Mouse (Mus musculus) left cerebral cortex, adult 9 months (tissue): ENCODE measurements around the gene Iqschfp.
A peak's percentile ranks its signal among the peaks of the same experiment; 100 is the strongest.

Experiments used
- DNase-seq, 2 experiments: peaks; one replicate each; pipeline ENCODE4 v3.0.0; 2022; ENCODE audit warnings: low spot score in 2 of 2

The Iqschfp gene

DNA sequence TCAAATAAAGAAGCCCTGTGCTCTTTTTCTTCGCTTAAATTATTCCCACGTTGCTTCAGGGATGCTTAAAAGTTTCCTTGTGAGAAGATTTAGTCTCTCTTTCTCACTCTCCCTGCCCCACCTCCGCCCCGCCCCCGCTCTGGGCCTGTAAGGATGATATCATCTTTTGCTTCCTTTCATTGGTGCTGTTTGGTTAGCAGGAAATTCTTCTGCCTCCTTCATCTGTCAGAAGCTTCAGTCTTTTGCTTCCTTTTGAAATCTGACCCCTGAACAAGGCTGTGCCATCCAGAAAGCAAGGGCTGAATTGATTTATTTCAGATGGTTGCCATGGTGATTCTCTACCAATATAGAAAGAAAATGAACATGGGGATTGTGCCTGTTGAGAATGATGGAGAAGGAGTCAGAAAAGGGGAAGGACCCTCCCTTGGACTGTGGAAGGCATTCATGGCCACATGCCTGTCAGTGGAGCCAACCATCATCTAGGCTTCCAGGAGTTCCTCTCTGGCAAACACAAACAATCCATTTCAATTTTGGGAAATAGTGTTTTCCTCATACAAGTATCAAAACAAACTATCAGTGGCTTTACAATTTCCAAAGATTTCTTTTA lies 62.5 kb downstream of the Iqschfp start:
- peak in 1 of 2 experiments; percentile 71 for DNase-seq

DNA sequence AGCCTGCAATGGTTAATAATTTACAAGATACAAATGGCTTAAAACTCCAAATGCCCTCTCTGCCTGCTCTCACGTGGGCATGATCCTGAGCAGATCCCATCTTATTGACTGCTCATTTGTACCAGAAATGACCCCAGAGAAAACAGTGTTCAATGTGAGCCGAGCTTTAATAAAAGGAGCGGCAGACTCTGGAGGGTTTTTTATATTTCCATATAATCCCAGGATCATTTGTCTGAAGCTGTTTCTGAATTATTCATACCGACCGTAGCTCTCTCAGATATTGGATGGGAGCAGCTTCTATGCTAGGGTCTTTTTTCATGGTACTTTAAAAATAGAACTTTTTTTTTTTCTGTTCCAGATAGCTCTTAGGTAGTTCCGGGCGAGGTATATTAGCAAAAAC lies 67.6 kb downstream of the Iqschfp start:
- DNase-seq, result no peak

DNA sequence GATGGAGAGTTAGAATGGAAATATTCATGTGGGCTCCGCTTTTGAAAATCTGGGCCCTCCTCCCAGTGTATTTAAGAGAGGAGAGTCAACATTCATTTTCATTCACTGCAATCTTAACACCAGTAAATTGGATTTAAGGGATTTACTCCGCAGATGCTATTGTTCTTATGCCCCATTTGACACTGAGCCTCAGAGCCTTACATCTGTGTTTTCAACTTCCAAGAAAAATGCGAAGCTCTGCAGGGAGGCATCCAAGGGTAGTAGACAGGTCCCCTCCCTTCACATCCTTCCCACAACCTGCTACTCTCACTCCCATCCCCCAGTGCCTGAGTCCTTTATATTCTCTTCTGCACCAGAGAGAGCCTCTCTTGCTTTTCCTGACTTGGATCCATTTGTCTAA lies 68.1 kb downstream of the Iqschfp start:
- no peak for DNase-seq

DNA sequence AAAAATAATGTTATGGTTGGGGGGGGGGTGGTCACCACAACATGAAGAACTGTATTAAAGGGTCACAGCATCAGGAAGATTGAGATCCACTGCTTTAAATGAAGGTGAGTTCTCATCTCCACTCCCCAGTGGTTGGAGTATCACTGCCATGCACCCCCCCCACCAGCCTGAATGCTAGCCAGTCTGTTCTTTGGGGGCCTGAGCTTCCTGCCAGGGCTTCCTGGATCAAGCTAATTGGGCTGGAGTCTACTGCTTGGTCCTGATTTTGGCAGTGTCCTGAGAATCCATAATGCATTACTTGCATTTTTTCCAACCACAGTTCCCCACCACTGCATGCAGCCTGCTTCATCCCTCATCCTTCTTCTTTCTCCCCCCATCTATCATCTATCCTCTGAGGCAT lies 68.7 kb downstream of the Iqschfp start:
- DNase-seq, result no peak

DNA sequence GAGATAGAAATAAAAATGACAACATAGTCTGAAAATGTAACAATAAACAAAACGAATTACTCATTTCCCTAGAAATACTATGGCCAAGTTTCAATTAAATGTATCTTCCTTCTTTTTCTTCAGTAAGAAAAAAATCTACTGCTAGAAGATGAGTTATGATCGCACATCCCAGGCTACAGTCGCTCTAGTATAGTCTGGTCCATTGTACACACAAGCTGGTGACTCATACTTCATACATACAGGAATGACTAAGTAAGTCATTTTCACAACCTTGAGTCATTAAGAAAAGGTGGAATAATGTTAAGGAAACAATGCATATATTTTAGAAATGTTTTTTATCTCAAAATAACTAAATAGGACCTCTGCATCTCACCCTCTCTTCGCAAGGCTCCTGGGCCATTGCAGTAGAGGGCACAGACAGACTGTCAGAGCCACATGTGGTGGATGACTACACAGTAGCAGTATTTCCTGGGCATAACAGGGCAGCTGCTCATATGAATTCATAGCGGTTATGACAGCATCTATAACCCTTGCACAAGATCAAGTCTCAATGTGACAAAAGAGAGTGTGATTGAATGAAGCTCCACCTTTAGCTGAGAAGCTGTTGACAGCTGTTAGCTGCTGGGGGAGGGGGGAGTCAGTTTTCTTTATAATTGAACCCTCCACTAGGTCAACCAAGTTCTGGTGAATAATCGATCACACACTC lies 70.1 kb downstream of the Iqschfp start:
- DNase-seq, result no peak

DNA sequence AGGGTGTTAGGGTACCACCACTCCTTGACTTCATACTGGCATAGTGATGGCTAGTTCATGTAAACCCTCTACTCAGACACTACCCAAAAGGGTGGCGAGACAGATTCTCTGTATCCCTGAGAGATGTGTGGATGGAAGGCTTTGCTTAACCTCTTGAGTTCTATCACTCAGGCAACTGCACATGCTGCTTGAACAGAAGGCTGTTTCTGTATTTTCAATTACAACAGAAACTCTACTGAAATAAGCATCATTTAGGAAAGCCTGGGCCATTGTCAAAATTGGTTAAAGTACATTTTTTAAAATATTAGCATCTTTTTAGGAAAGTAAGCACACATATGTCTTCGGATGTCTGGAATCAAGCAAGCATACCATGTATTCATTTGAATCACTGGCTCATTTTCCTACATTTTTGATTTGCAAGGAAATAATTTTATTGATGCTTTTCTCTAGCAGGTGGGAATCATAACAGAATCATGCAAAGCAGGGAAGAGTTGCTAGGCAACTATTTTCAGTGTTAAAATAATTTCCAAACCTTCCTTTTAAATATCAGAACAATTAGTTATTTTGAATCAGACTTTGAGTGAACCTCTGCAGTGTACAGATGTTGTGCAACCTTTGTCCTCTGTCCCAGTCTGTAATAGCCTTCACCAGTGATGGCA lies 82.4 kb downstream of the Iqschfp start:
- DNase-seq, result no peak

DNA sequence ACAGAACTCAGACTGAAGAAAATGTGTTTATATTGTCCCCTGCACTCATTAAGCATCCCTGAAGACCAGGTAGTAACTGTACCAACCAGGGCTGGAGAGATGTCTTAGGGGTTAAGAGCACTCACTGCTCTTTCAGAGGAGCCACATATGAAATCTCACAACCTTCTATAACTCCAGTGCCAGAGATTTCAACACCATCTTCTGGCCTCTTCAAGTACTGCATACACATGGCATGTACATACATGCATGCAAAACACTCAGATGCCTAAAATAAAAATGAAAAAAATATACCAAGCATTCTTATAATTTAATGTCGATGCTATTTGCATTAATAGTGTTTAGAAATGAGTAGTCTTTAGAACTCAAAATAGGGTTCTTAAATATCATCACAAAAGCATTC lies 88.0 kb downstream of the Iqschfp start:
- no peak for DNase-seq

DNA sequence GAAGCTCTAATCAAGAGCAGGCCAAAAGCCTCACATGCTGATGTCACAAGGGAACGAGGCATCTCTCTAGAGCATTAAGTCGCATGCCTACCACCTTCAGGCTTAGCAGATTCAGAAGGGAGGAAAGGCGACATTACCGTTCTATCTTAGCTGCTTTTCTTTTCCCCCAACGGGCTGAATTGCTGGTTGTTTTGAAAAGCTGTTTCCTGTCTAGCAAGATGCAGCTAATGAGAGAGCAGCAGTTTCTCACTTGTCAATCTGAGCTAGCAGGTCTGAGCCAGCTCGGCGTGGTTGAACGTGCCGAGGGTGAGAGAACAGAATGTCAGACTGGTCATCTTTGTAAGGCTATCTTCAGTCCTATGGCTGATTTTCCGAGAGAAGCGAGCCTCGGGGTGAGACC lies 91.3 kb downstream of the Iqschfp start:
- no peak for DNase-seq

DNA sequence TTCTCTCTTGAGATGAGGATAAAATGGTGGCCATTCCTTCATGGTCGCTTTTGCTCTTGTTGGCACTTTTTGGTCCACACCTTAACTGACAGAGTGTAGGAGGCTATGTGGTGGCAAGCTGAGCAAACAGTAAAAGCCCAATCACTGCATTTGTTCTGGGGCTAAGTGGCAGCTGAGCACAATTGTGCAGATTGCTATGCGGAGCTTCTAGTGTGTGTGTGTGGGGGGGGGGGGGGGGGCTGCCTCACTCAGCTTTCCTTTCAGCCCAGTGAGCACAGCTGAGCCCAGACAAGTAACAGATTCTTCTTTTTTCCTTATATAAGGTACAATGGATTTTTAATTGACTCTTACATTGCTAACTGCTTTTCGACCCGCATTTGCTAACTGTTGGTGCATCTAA lies 110.4 kb downstream of the Iqschfp start:
- no peak for DNase-seq

DNA sequence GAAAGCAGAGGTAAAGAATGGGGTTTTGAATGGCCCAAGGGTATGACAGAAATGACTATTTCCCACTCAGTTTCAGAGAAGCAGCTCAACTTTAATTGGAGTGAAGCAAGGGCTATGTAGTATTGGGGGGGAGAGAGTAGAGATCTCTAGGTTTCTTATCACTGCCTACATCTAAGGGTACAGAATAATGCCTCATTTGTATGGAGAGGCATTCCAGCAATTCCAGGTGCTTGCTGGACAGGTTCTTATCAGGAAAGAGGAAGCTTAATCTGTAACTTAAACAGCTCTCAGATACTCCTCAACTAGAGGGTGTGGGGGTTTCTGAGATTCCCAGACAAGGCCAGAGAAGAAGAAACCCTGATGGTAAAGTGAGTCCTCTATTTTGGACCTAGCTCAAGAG lies 120.3 kb downstream of the Iqschfp start:
- DNase-seq, result no peak

DNA sequence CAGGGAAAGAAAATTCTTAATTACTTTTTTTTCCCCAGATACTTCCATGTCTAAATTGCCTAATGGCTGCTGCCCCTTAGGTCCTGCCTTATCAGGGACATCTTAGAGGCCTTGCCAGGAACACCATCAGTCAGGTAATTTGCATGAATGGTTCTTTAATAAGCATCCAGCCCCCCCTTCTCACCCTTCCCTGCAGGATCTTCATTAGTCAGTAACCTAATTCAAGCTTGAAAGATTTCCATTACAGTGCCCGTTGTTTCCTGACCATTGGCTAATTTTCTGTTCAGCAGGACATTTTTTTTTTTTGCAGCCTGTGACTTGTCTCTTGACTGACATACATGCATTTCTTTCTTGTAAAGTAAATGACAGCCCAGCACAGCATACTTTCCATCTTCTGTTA lies 123.8 kb downstream of the Iqschfp start:
- DNase-seq, result no peak

DNA sequence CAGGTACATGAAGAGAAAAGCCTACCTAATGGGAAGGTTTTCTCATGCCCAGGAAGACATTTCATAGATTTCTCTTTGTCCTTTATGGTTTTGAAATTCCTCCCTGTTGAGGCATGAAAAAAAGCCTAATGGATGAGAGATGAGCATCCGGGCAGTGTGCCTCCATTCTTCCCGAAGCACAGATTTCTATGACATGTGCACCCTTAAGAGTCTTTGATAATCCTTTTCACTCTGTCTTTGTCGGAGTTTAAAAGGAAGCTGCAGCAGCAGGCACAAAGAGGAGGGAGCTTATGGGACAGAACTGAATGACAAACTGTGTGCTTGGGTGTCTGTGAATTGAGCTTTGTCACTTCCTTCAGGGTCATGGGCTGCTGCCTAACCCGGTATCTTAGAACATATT lies 127.4 kb downstream of the Iqschfp start:
- DNase-seq, result no peak

DNA sequence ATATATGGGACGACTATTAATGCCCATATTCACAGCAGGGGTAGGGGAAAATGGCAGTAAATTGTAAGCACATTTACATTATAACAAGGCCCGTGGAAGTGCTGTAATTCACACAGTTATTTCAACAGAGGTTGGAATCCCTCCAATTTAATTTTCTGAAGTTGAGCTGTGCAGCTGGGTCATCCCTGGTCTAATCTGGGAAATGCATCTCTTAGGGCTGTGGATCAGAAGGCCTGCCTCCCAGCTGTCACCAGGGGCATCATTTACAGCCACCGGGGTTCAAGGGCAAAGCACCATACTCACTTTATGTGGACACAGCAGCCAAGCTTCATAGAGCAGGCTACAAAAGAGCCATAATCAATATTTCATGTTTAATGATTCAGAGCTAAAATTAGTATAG lies 144.1 kb downstream of the Iqschfp start:
- DNase-seq, result no peak

DNA sequence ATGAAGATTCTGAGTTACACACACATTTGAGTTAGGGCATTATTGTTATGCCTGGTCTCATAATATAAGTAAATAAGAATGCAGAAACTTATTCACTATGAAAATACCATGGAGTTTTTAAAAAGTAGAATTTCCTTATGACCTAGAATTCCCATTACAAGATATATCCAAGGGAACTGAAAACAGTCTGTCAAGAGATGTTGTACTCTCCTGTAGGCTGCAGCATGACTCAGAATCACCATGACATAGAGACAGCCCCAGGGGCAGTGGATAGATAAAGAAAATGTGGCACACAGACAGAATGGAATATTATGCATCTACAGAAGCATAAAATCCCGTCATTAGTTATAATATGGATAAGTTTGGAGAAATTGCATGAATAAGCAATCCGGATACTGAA lies 150.9 kb downstream of the Iqschfp start:
- DNase-seq, result no peak

DNA sequence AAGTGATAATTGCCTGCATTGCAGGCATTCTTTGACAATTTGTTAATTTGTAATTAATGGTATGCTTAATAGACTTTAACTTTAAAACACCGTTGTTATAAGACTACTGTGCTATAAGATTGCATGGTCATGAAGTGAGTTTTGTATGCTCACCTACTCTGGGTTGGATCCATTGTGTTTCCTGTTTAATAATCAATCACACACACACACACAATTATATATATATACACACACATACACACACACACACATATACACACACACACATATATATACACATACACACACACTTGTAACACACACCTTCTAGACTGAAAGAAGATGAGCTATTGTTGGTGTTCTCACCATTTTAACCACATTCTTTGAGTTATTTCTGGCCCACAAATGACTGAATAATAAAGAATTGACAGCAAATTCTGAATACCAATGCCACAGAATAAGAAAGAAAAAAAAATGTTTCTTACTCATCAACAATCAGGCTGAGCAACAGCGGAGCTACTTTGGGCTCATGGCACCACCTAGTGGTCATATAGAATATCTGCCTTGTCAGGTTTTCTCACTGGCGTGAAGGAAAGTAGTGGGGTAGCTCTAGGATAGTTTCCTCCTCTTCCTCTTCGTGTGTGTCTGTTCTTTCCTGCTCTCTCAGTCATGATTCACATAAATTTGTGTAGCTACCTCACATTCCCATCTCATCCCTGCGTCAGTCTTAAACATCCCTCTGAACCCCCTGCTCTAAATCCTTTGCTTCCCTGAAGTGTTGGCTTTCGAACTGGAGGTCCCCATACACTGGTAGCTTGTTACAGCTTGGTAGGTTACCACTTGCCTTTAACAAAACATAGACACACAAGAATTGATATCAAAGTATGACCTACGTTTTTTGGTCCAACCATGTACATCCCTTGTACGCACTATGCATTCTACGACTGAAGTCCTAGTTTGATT lies 153.7 kb downstream of the Iqschfp start:
- peak in 1 of 2 experiments; percentile 44 for DNase-seq

DNA sequence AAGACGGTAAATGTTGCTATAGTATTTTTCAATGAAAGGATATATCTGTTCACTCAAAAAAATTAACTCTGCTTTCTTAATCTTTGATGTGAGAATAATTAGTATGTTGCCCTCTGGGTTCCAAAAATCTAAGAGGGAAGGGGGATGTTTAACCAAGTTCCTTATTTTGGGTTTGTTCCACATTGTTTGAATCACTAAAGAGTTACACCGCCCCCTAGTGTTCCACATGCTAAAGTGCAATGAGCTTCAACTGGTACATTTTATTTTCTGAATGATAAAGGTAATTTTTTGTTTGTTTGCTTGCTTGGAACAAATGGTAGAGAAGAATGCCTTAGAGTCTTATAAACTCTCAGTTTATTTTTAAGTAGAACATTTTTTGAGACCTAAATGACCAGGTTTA lies 161.5 kb downstream of the Iqschfp start:
- DNase-seq, result no peak

DNA sequence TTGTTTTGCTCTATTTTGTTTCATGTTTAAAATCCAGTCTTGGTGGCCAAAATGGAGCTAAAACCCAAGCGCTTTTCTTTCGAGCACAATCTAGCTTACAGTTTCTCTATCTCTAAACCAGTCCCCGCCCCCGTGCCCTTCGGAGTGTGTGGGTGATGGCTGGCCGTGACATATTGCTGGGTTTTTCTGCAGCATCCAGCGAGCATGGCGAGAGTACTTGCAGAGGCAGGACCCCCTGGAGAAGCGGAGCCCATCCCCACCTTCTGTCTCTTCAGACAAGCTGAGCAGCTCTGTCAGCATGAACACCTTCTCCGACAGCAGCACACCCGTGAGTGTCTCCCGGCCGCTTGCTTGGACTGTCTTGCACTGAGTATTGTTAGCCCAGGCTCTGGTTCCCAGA lies 163.0 kb downstream of the Iqschfp start:
- DNase-seq, result peak in 1 of 2 experiments; percentile 65

DNA sequence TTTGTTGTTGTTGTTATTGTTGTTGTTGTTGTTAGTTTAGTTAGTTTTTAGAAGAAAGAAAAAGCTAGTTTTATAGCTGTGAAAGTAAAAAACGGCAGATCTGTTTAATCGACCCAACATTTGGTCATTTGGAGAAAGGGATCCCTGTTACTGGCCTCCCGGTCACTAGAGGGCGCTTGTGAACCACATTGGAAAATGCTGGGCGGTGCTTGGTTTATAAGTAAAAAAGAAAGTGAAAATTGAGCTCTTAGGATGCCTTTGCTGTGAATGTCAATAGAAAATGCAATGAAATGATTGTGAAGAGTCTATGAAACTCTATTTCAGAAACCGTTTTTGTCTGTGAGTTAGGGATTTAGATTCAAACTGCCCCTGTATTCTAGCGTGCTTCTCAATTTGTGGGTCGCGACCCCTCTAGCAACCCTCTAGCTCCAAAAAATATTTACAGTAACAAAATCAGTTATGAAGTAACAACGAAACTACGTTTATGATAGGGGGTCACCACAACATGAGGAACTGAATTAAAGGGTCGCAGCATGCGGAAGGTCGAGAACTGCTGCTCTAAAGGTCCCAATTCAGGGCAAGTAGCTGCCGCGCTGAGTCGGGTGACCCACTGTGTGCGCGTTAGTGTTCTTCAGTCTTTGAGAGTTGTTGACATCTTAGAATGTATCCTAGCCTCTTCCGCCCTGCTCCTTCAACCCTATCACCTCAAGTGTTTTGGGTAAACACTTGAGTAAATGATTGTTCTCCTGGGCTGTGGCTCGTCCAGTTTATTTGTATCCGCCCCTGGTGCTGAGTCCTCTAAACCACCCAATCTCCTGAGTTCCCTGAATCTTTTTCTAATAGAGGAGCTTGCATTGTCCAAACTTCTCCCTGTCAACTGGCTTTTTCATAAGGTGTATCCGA lies 164.6 kb downstream of the Iqschfp start:
- peak in 1 of 2 experiments; percentile 81 for DNase-seq

DNA sequence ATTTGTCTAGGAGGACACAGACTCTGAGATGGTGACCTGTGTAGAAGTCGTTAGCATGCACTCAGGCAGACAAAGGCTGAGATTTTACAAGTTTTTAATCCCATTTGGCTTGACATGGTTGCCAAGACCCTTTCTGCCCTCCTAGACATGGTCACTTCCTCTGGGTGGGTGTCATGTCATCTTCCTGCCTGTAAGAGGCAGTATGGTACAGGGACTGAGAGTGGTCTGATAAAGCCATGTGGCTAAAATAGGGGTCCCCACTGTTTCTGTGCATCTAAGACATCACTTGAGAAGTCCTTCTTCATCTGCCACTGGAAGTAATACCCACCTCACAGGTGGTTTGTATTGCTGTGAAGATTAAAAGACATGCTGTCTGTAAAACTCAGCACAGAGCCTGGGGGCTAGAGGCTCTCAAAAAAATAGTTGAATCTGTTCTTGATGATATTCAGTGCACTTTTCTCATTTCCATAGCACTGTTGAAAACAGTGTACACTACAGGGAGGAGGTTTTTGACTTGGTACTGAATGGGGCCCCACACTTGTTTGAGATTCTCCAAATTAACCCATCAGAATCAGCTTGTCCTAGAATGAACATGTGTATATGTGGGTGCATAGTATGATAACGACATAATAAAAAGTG lies 167.2 kb downstream of the Iqschfp start:
- peak in 1 of 2 experiments; percentile 26 for DNase-seq

DNA sequence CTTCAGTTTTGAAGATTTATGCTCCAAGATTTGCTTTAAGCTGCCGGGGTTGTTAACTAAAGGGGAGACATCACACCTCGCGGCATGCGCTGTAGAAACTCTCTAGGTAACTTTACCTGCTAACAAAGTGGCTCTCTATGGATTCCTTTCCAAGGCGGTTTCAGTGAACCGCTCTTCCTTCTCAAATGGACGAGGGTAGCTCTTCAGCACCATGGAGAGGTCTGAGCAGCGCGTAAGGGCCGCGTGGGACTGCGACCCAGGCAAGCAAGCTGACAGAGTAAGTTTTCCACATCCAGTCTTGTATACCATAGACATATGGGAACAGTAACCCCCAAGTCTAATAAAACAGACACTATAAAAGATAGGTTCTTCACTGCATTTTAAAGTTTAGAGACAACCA lies 172.7 kb downstream of the Iqschfp start, which contains the start of gene Schip1:
Gene Schip1, plus strand, starts transcription at position 72 of the 400 bp plus-strand sequence.
- no peak for DNase-seq
